Mouse (Mus musculus) yolk sac, embryonic 10.5 days (tissue): Measurements from ENCODE around the gene Serf2.

Experiments used
- DNase-seq: peaks from one replicate; pipeline ENCODE4 v3.0.0-alpha.2; 2017; ENCODE audit warnings: low spot score

Serf2 gene

GRCm38 (mm10) chr2:121448739-121449535 is at the start of gene Serf2:
Gene Serf2 (plus strand): TSS chr2:121449195.
- peak; percentile 100 for DNase-seq

GRCm38 (mm10) chr2:121403296-121403695 is 45.7 kb upstream of the Serf2 start:
- no peak for DNase-seq

GRCm38 (mm10) chr2:121408160-121408559 is 40.8 kb upstream of the Serf2 start:
- DNase-seq = peak; percentile 13

GRCm38 (mm10) chr2:121412843-121413386 is 36.1 kb upstream of the Serf2 start:
- no peak for DNase-seq

- DNase-seq = peak; percentile 98
Measured at GRCm38 (mm10) chr2:121413387-121414042, 35.5 kb upstream of the Serf2 start, which contains the start of the genes Pdia3 and Catsper2. Gene Pdia3 (plus strand): TSS chr2:121413775. Gene Catsper2 (minus strand): TSS chr2:121413792.

GRCm38 (mm10) chr2:121414139-121414685 is 34.8 kb upstream of the Serf2 start:
- DNase-seq = peak; percentile 75

GRCm38 (mm10) chr2:121415103-121415502 is 33.9 kb upstream of the Serf2 start:
- no peak for DNase-seq

GRCm38 (mm10) chr2:121415591-121415990 is 33.4 kb upstream of the Serf2 start:
- DNase-seq = no peak

- no peak for DNase-seq
Measured at GRCm38 (mm10) chr2:121416356-121416755, 32.6 kb upstream of the Serf2 start.

GRCm38 (mm10) chr2:121418476-121418875 is 30.5 kb upstream of the Serf2 start:
- no peak for DNase-seq

GRCm38 (mm10) chr2:121423166-121423565 is 25.8 kb upstream of the Serf2 start:
- no peak for DNase-seq

- no peak for DNase-seq
Measured at GRCm38 (mm10) chr2:121425890-121426289, 23.1 kb upstream of the Serf2 start.

- no peak for DNase-seq
Measured at GRCm38 (mm10) chr2:121434854-121435253, 14.1 kb upstream of the Serf2 start.

- peak; percentile 54 for DNase-seq
Measured at GRCm38 (mm10) chr2:121439746-121440145, 9.2 kb upstream of the Serf2 start.

- no peak for DNase-seq
Measured at GRCm38 (mm10) chr2:121440834-121441605, 8.0 kb upstream of the Serf2 start.

- DNase-seq = no peak
Measured at GRCm38 (mm10) chr2:121441800-121442199, 7.2 kb upstream of the Serf2 start.

- peak; percentile 88 for DNase-seq
Measured at GRCm38 (mm10) chr2:121442259-121443067, 6.5 kb upstream of the Serf2 start.

GRCm38 (mm10) chr2:121443068-121443349 is 6.0 kb upstream of the Serf2 start:
- no peak for DNase-seq

GRCm38 (mm10) chr2:121444178-121444577 is 4.8 kb upstream of the Serf2 start, which contains the start of gene Ell3:
Gene Ell3 (minus strand): TSS chr2:121444278.
- DNase-seq = no peak

- no peak for DNase-seq
Measured at GRCm38 (mm10) chr2:121445117-121445516, 3.9 kb upstream of the Serf2 start.

- DNase-seq = no peak
Measured at GRCm38 (mm10) chr2:121446506-121446905, 2.5 kb upstream of the Serf2 start.
